Mouse (Mus musculus) kidney, adult 2 months (tissue): ENCODE measurements around the gene Rpl6.

Experiments
- CTCF ChIP-seq: fragments of 200-500 bp; conservative IDR thresholded peaks from 2 replicates; pipeline ENCODE4 v1.5.1; 2011; ENCODE audit warnings: low read depth, mild to moderate bottlenecking, control low read depth, low read length, moderate library complexity, mixed read lengths; ENCODE audit not compliant: insufficient read depth, insufficient read length
- POLR2A ChIP-seq: fragments of 200-500 bp; IDR thresholded peaks from one replicate; pipeline ENCODE4 v1.6.1; 2011; ENCODE audit warnings: low read depth, low read length, control low read depth

DNA sequence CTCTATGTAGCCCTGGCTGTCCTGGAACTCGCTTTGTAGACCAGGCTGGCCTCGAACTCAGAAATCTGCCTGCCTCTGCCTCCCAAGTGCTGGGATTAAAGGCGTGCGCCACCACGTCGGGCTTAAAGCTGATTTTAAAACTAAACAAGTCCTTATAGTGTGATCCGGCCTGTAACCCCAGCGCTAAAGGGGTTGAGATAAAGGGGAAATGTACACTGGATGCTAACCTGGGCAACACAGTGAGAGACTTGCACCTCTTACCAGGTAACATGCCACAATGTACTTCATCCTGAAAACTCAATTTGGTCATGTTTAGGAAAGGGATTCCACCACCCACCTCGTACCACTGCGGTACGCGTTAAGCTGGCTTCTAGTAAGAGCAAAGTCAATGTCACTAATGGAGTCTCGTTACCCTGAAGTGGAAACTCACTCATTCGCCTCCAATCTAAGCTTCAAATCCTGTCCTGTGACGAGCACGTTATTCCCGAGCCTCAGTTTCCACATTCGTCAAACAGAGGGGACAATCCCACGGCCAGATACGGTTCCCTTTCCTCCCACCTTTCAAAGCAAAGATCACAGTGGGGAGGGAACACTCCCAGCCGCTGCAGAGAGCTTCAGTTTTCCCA lies 14.0 kb upstream of the Rpl6 start:
- TF ChIP-seq POLR2A (no peak), CTCF (no peak)
